Mouse (Mus musculus) liver, postnatal 0 days (tissue): Measurements from ENCODE around the gene Sdc4.

ENCODE experiments used
- CTCF ChIP-seq: sonication (generic); IDR thresholded peaks from 2 replicates; pipeline ENCODE4 v1.5.1; 2016; ENCODE audit warnings: antibody characterized with exemption, low read depth
- EP300 ChIP-seq: IDR thresholded peaks from 2 replicates; pipeline ENCODE4 v1.6.1; 2016; ENCODE audit warnings: antibody characterized with exemption, low read depth, mild to moderate bottlenecking

DNA sequence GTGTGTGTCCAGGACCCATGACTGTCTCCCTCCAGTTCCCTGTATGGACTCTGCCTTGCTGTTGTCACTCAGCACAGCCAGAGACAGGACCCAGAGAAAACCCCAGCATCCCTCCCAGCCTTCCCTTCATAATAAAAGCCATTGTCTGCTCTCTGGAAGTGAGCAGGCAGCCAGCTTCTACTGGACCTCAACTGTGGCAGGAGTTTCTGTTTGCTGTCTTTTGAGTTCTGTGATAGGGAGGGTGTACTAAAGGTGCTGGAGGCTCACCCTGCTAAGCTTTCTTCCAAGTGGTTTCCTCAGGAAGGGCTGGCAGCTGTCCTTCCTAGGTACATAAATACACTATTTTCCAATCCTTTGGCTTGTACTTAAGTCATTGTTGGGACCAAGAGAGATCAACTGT is 21.5 kb upstream of the Sdc4 start:
- no peak for TF ChIP-seq CTCF
- no peak for TF ChIP-seq EP300
